Mouse (Mus musculus) liver, embryonic 11.5 days (tissue): ENCODE measurements around the gene Olfr1336. TPM values are rescaled to one million over a fixed set of nuclear protein-coding genes. Genes with fewer than 3 reads are reported as not detected.

Source experiments
- ATAC-seq: fragments of 200-750 bp; cut with Nextera tagmentation; replicated peaks from 2 replicates; pipeline ENCODE4 v1.8.0; 2017; ENCODE audit warnings: moderate number of reproducible peaks, mild to moderate bottlenecking, moderate TSS enrichment, moderate library complexity; ENCODE audit not compliant: low FRiP score
- DNase-seq: peaks from one replicate; pipeline ENCODE4 v3.0.0-alpha.2; 2017; ENCODE audit warnings: low spot score
- H3K27ac ChIP-seq: fragments of 300-500 bp; sonication (generic); 2 replicates; pipeline ENCODE4 v1.5.1; 2014; ENCODE audit warnings: mild to moderate bottlenecking, low read depth, low read length, control low read depth
- H3K27me3 ChIP-seq: fragments of 300-500 bp; sonication (generic); replicated peaks from 2 replicates; pipeline ENCODE4 v1.6.1; 2014; ENCODE audit warnings: low read length, mixed read lengths; ENCODE audit not compliant: control insufficient read depth, insufficient read depth
- H3K36me3 ChIP-seq: fragments of 300-500 bp; sonication (generic); 2 replicates; pipeline ENCODE4 v1.6.1; 2014; ENCODE audit warnings: mild to moderate bottlenecking, low read length, moderate library complexity, mixed read lengths; ENCODE audit not compliant: control insufficient read depth, insufficient read depth
- H3K4me1 ChIP-seq: fragments of 300-500 bp; sonication (generic); replicated peaks from 2 replicates; pipeline ENCODE4 v1.6.1; 2014; ENCODE audit warnings: low read length, mixed read lengths; ENCODE audit not compliant: control insufficient read depth, insufficient read depth
- H3K4me2 ChIP-seq: fragments of 300-500 bp; sonication (generic); 2 replicates; pipeline ENCODE4 v1.6.1; 2014; ENCODE audit warnings: mild to moderate bottlenecking, control low read depth, moderate library complexity
- H3K4me3 ChIP-seq: fragments of 300-500 bp; sonication (generic); 2 replicates; pipeline ENCODE4 v1.5.1; 2014; ENCODE audit warnings: low read depth, low read length, control low read depth
- H3K9ac ChIP-seq: fragments of 300-500 bp; sonication (generic); 2 replicates; pipeline ENCODE4 v1.6.1; 2014; ENCODE audit warnings: low read depth, low read length, control low read depth
- H3K9me3 ChIP-seq: fragments of 300-500 bp; sonication (generic); 2 replicates; pipeline ENCODE4 v1.6.1; 2016; ENCODE audit warnings: low read length, inconsistent platforms, mixed read lengths; ENCODE audit not compliant: control insufficient read depth
- WGBS: fragments of 180-500 bp; shearing (Covaris S2); extraction: QIAGEN DNeasy Blood & Tissue Kit; methylation state at CpG from one replicate; pipeline ENCODE4 v1.1.7; 2014; 5-methylcytosine and 5-hydroxymethylcytosine counted together
- polyA plus RNA-seq: library from polyadenylated mRNA; unstranded; fragments of >200 nt; fragmentation: Nextera tagmentation; extraction: Ambion mirVana; gene quantifications from 2 replicates; pipeline ENCODE4 v1.2.1, GENCODE M21; 2014

The Olfr1336 gene
- not detected in 2 replicates for polyA plus RNA-seq

- Histone ChIP-seq H3K36me3 (no peaks in the 10 kb centered on the region), H3K4me1 (no peaks in the 10 kb centered on the region), H3K9me3 (no peaks in the 10 kb centered on the region; the same call in none of the 2 replicates), H3K4me3 (no peak within 1 kb of the TSS), H3K27me3 (no peaks in the 10 kb centered on the region), H3K9ac (no peak within 1 kb of the TSS), H3K27ac (no peak within 1 kb of the TSS), H3K4me2 (no peak within 1 kb of the TSS)
- DNase-seq (no peak), ATAC-seq (no peak)
Measured at GRCm38 (mm10) chr7:6455868-6456267, at the start of gene Olfr1336. Gene Olfr1336, plus strand, starts transcription at chr7:6456168.

- no peak within 1 kb of the TSS for H3K9ac ChIP-seq
- no peak within 1 kb of the TSS for H3K27ac ChIP-seq
- H3K4me2 ChIP-seq: no peak within 1 kb of the TSS
- no peak within 1 kb of the TSS for H3K4me3 ChIP-seq
- DNase-seq (peak; percentile 82), ATAC-seq (peak; percentile 88)
- 2% methylated on average over 17 of the region's 17 CpGs for WGBS
- no peaks in the 10 kb centered on the region for H3K27me3 ChIP-seq
- no peaks in the 10 kb centered on the region for H3K4me1 ChIP-seq
- no peaks in the 10 kb centered on the region for H3K9me3 ChIP-seq
- H3K36me3 ChIP-seq: no peaks in the 10 kb centered on the region
Measured at GRCm38 (mm10) chr7:6410043-6410442, 45.9 kb upstream of the Olfr1336 start, which contains the start of gene Gm20715. Gene Gm20715, plus strand, starts transcription at chr7:6410277.

- Histone ChIP-seq H3K9ac (no peak overlapping the region), H3K27ac (no peak overlapping the region), H3K36me3 (no peaks in the 10 kb centered on the region), H3K4me3 (no peak overlapping the region), H3K9me3 (no peaks in the 10 kb centered on the region), H3K27me3 (no peaks in the 10 kb centered on the region), H3K4me1 (no peaks in the 10 kb centered on the region), H3K4me2 (no peak overlapping the region)
- 9% methylated on average over 20 of the region's 22 CpGs for WGBS
- ATAC-seq (no peak), DNase-seq (no peak)
Measured at GRCm38 (mm10) chr7:6414626-6415441, 41.1 kb upstream of the Olfr1336 start.

- DNase-seq (no peak), ATAC-seq (no peak)
- Histone ChIP-seq H3K4me2 (no peak overlapping the region), H3K4me1 (no peaks in the 10 kb centered on the region), H3K27me3 (no peaks in the 10 kb centered on the region), H3K27ac (no peak overlapping the region), H3K9me3 (no peaks in the 10 kb centered on the region), H3K4me3 (no peak overlapping the region), H3K36me3 (no peaks in the 10 kb centered on the region), H3K9ac (no peak overlapping the region)
- 17% methylated on average over 8 of the region's 8 CpGs for WGBS
Measured at GRCm38 (mm10) chr7:6415442-6415787, 40.6 kb upstream of the Olfr1336 start.

GRCm38 (mm10) chr7:6419894-6420293, 36.1 kb upstream of the Olfr1336 start:
- H3K27ac ChIP-seq: no peak overlapping the region
- no peaks in the 10 kb centered on the region for H3K36me3 ChIP-seq
- H3K4me3 ChIP-seq: no peak overlapping the region
- DNase-seq (no peak), ATAC-seq (no peak)
- H3K27me3 ChIP-seq: no peaks in the 10 kb centered on the region
- no peaks in the 10 kb centered on the region for H3K9me3 ChIP-seq
- H3K4me2 ChIP-seq: no peak overlapping the region
- no peaks in the 10 kb centered on the region for H3K4me1 ChIP-seq
- H3K9ac ChIP-seq: no peak overlapping the region
- 71% methylated on average over 6 of the region's 6 CpGs for WGBS

- Histone ChIP-seq H3K9ac (no peak overlapping the region), H3K4me3 (no peak overlapping the region), H3K4me2 (no peak overlapping the region), H3K27me3 (no peaks in the 10 kb centered on the region), H3K9me3 (peaks cover 5% of the 10 kb centered on the region; the same call in 1 of the 2 replicates), H3K36me3 (no peaks in the 10 kb centered on the region), H3K27ac (no peak overlapping the region), H3K4me1 (no peaks in the 10 kb centered on the region)
- no peak for ATAC-seq
- 86% methylated on average over 3 of the region's 3 CpGs for WGBS
- DNase-seq: no peak
Measured at GRCm38 (mm10) chr7:6429381-6429780, 26.6 kb upstream of the Olfr1336 start.

- ATAC-seq (no peak), DNase-seq (no peak)
- H3K4me3 ChIP-seq: no peak overlapping the region
- 27% methylated on average over 2 of the region's 2 CpGs for WGBS
- H3K9me3 ChIP-seq: peaks cover 5% of the 10 kb centered on the region; the same call in 1 of the 2 replicates
- no peaks in the 10 kb centered on the region for H3K27me3 ChIP-seq
- no peak overlapping the region for H3K4me2 ChIP-seq
- no peaks in the 10 kb centered on the region for H3K4me1 ChIP-seq
- no peaks in the 10 kb centered on the region for H3K36me3 ChIP-seq
- H3K9ac ChIP-seq: no peak overlapping the region
- H3K27ac ChIP-seq: no peak overlapping the region
Measured at GRCm38 (mm10) chr7:6430342-6430741, 25.6 kb upstream of the Olfr1336 start.

GRCm38 (mm10) chr7:6438388-6438787, 17.6 kb upstream of the Olfr1336 start, which contains the start of gene Olfr1344:
Gene Olfr1344, plus strand, starts transcription at chr7:6438688.
- Histone ChIP-seq H3K9me3 (no peaks in the 10 kb centered on the region), H3K27me3 (no peaks in the 10 kb centered on the region), H3K4me3 (no peak within 1 kb of the TSS), H3K27ac (no peak within 1 kb of the TSS), H3K4me2 (no peak within 1 kb of the TSS), H3K36me3 (no peaks in the 10 kb centered on the region), H3K4me1 (no peaks in the 10 kb centered on the region), H3K9ac (no peak within 1 kb of the TSS)
- DNase-seq (no peak), ATAC-seq (no peak)
- 69% methylated on average over 3 of the region's 3 CpGs for WGBS

- H3K9ac ChIP-seq: no peak overlapping the region
- H3K4me3 ChIP-seq: no peak overlapping the region
- peaks cover 2% of the 10 kb centered on the region; the same call in 1 of the 2 replicates for H3K9me3 ChIP-seq
- H3K27me3 ChIP-seq: no peaks in the 10 kb centered on the region
- ATAC-seq (no peak), DNase-seq (no peak)
- H3K36me3 ChIP-seq: no peaks in the 10 kb centered on the region
- H3K4me1 ChIP-seq: no peaks in the 10 kb centered on the region
- H3K4me2 ChIP-seq: no peak overlapping the region
- H3K27ac ChIP-seq: no peak overlapping the region
- 60% methylated on average over 2 of the region's 2 CpGs for WGBS
Measured at GRCm38 (mm10) chr7:6441173-6441572, 14.8 kb upstream of the Olfr1336 start.
